Mouse (Mus musculus): ENCODE data around the gene Orai3.

- TF ChIP-seq CTCF (IDR thresholded peaks at IDR 0.05; ENCODE audit: low read depth, low read length) (no peak), POLR2A (IDR thresholded peaks at IDR 0.05; ENCODE audit: borderline replicate concordance, low read depth, low read length) (no peak)
Observed at GRCm38 (mm10) chr7:127817053-127817452, 47.4 kb downstream of the Orai3 start.
